Mouse (Mus musculus) small intestine, adult 2 months (tissue): ENCODE results near the gene Rhobtb3.

Source experiments
- CTCF ChIP-seq: fragments of 200-500 bp; IDR thresholded peaks from 2 replicates; pipeline ENCODE4 v1.5.1; 2012; ENCODE audit warnings: low read depth, mild to moderate bottlenecking, control low read depth, inconsistent platforms, low read length, moderate library complexity, mixed read lengths; ENCODE audit not compliant: insufficient replicate concordance, insufficient read length; ENCODE audit errors: extremely low read depth
- POLR2A ChIP-seq: fragments of 200-500 bp; IDR thresholded peaks from 2 replicates; pipeline ENCODE4 v1.6.1; 2012; ENCODE audit warnings: low read depth, mild to moderate bottlenecking, control low read depth, inconsistent platforms, low read length, moderate library complexity

GRCm38 (mm10) chr13:75832697-75833096, 111.0 kb downstream of the Rhobtb3 start:
- TF ChIP-seq CTCF (no peak), POLR2A (no peak)
